Mouse (Mus musculus) heart, postnatal 0 days (tissue): ENCODE results near the gene Sf3b2.

Experiments used
- CTCF ChIP-seq: IDR thresholded peaks from 2 replicates; pipeline ENCODE4 v1.5.1; 2016; ENCODE audit warnings: antibody characterized with exemption, control low read depth, low read depth
- EP300 ChIP-seq: IDR thresholded peaks from 2 replicates; pipeline ENCODE4 v1.6.1; 2016; ENCODE audit warnings: antibody characterized with exemption, low read depth

DNA sequence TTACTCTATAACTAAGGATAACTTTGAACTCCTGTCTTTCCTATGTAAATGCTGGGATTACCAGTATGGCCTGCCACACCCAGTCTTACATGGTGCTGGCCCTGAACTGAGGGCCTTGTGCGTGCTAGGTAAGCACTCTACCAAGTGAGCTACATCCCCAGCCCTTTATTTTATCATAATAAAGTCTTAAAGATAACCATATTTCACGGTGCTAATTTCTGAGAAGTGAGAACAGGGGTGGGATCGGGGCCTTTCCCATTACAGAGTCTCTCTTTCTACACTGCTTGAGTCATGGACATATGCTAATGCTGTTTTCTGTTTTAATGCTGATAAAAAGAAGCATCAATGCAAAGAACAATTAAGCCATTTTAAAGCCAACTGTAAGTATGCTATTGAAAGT is 26.4 kb downstream of the Sf3b2 start:
- no peak for TF ChIP-seq CTCF
- TF ChIP-seq EP300: no peak
